Mouse (Mus musculus): ENCODE measurements around the gene Bmx. TPM values are rescaled to one million over a fixed set of nuclear protein-coding genes. Genes with fewer than 3 reads are reported as not detected.

The Bmx gene
- total RNA-seq, 1 experiment from 2014 or later: 0.30 TPM

DNA sequence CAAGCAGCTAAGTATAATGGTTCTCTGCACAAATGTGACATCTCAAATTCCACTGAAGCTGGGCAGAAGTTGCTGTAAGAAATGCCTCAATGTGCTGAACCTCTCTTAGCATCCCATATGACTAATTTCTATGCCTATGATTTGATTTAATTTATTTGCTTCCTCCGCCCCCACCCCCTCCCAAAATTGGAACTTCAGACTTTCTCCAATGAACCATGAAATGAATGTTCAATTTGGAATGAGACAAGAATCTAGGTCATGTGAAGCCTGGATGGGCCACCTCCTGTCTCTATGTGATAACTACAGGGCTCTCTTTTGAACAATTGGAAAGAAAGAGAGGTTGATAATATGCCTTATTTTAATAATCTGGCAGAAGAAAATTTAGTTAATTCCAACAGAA is 82.7 kb downstream of the Bmx start:
- no peak for DNase-seq

DNA sequence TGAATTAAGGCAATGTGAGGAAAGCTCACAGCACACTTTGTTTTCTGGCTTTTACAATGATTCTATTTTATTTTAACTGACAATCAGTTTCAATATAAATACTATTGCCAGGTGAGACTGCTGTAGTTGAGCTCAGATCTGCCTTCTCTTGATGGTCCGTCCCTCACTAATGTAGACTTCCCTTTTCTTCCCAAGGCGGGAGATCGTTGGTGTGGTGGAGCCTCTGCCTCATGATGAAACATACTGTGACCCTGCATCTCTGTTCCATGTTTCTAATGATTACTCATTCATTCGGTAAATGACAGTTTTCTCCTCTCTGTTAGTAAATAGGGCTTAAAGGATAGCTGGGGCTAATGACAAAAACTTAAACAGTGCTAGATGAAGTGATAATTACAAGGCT is 84.1 kb downstream of the Bmx start:
- DNase-seq: no peak

DNA sequence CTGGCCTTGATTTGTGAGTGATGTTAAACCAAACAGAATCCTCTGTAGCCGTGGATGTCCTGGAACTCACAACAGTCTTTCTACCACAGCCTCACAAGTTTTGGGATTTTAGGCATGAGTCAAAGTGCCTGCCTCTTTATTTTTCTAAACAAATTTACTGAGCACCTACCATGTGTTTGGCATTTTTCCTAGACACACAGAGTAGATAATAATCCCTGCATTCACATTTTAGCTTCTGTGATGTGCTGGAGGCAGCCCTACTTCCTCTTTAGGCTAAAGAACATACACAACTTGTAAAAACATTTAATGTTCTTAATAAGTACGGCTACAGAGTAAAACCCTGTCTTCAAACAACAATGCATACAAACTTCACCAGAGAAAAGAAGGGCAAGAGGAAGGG is 87.0 kb downstream of the Bmx start:
- no peak for DNase-seq

DNA sequence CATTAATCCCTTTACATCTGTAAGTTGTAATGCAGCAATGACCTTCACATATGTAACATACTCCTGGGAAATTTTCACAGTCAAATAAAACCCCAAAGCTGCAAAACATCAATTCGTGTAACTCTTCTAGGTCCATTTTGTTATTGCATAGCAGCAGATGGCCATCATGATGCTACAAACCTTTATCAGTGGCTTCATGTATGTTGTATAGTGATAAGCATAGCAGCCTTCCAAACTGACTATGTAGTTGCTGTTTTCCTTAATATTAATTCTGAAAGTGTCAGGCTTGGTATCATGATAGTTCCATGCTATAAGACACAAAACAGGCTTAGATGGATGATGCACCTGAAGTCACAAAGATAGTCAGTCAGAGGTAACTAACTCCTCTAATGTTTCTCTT is 93.3 kb downstream of the Bmx start:
- no peak for DNase-seq

DNA sequence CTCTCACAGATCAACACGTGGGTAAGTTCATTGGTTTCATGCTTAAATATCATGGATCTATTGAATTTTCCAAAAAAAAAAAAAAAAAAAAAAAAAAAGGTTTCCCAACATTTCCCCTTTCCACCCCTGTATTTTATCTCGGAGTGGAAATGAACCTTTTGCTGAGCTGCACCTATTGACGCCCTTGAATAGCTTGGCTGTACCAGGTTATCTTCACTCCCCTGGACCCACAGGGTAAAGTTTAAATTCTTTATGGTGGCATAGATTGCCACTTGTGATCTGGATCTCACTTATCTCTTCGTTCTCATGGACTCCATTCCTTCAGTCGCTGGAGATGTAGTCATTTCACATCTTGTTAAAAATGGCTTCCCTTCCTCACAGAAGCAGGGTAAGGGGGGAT is 103.4 kb downstream of the Bmx start:
- DNase-seq: no peak

DNA sequence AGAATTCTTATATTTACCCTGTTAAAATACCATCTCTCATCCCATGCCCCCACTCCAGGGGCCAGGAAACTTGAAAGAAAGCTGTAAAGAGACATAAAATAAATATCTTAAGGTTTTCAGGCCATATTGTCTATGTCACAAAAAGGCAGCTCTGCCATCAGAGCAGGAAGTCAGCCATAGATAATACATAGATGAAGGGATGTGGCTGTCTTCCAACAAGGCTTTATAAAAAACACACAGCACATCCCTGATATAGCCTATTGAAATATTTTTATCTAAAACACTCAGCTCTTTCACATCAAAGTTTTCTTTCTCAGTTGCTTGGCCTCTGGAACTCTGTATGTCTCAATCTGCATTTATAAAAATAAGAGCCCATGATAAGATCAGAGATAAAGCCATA is 104.4 kb downstream of the Bmx start:
- no peak for DNase-seq

DNA sequence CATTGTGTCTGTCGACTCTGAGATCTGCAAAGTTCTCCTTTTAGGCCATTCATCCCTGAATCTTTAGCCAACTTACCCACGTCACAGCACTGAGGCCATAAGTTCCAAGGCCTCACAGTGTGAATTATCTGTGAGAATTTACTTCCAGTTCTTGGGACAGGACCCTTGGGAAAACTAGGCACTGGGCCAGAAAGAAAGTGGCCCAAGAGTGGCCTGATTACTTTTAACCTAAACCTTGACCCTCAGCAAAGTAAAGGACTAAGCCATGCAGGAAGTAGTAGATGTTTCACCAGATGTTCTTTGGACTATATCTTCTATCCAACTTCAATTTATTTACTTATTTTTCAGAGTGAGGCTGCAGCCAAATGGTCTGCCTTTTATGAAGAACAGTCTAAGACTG is 105.3 kb downstream of the Bmx start:
- no peak for DNase-seq

DNA sequence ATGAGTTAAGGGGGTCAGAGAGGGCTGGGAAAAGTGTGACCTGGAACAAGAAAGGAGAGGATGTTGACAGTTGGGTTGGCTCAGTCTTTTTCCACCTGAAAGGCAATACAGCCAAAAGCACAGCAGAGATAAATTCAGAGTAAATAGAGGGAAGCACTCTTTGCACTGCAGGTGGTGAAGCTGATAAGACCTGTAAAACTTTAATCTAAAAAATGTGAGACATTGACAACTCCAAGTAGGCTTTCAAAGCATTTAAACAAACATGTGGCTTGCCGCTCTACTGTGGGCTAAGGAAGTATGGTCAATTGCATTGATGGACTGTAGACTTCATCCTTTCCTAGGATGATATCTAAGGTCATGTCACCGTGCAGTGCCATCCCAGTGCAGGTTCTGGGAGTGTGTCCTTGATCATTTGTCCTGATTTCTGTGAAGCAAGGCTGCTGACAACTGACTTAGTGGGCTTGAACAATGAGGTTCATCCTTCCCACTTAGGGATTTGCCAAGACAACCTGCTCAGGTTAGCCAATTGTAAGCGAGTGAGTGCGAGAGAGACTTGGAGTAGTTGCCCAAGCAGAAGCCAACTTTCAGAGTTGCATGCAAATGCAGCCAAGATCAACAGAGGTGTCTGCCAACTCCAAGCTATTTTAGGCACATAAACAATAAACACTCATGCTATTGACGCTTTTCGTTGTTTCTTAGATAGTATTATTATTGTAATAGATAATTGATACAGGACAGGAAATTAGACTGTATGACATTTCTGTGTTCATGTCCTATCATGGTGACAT is 112.3 kb downstream of the Bmx start:
- no peak for DNase-seq

Other genes with a start within 250 kb of the Bmx start
- gene Car5b, start 230.2 kb downstream of the Bmx start, total RNA-seq (2021): 7.8 and 7.9 TPM in 2 replicates
- 5.4 and 8.7 TPM in 2 replicates for gene Siah1b, start 181.7 kb downstream of the Bmx start, total RNA-seq (2021)
- gene Cltrn, start 169.4 kb downstream of the Bmx start, total RNA-seq (2021): not detected in 2 replicates
- 10.9 and 15.9 TPM in 2 replicates for gene Ace2, start 118.9 kb downstream of the Bmx start, total RNA-seq (2021)
- 3.2 and 3.6 TPM in 2 replicates for gene Pir, start 11.2 kb upstream of the Bmx start, total RNA-seq (2021)
- gene Vegfd, start 115.2 kb upstream of the Bmx start, total RNA-seq (2021): 44.5 and 52.7 TPM in 2 replicates
- 8.2 and 9.0 TPM in 2 replicates for gene Piga, start 161.6 kb upstream of the Bmx start, total RNA-seq (2021)
- gene Asb11, start 178.8 kb upstream of the Bmx start, total RNA-seq (2021): not detected in 2 replicates
- not detected in 2 replicates for gene Asb9, start 248.1 kb upstream of the Bmx start, total RNA-seq (2021)